Mouse (Mus musculus) forebrain, embryonic 15.5 days (tissue): ENCODE measurements around the gene Nhlrc3. TPM values are rescaled to one million over a fixed set of nuclear protein-coding genes. Genes with fewer than 3 reads are reported as not detected.

Experiments
- ATAC-seq: fragments of 200-750 bp; cut with Nextera tagmentation; replicated peaks from 2 replicates; pipeline ENCODE4 v1.8.0; 2017; ENCODE audit warnings: mild to moderate bottlenecking, moderate TSS enrichment, moderate library complexity
- H3K27ac ChIP-seq: fragments of 300-500 bp; sonication (generic); replicated peaks from 2 replicates; pipeline ENCODE4 v1.5.1; 2015; ENCODE audit warnings: mild to moderate bottlenecking, inconsistent platforms
- H3K27me3 ChIP-seq: fragments of 300-500 bp; sonication (generic); 2 replicates; pipeline ENCODE4 v1.6.1; 2015; ENCODE audit warnings: inconsistent platforms
- H3K36me3 ChIP-seq: fragments of 300-500 bp; sonication (generic); 2 replicates; pipeline ENCODE4 v1.6.1; 2015; ENCODE audit warnings: mild to moderate bottlenecking, inconsistent platforms
- H3K4me1 ChIP-seq: fragments of 300-500 bp; sonication (generic); 2 replicates; pipeline ENCODE4 v1.6.1; 2015; ENCODE audit warnings: inconsistent platforms
- H3K4me2 ChIP-seq: fragments of 300-500 bp; sonication (generic); replicated peaks from 2 replicates; pipeline ENCODE4 v1.6.1; 2015; ENCODE audit warnings: mild to moderate bottlenecking, inconsistent platforms
- H3K4me3 ChIP-seq: fragments of 300-500 bp; sonication (generic); 2 replicates; pipeline ENCODE4 v1.5.1; 2015; ENCODE audit warnings: mild to moderate bottlenecking, inconsistent platforms
- H3K9ac ChIP-seq: fragments of 300-500 bp; sonication (generic); replicated peaks from 2 replicates; pipeline ENCODE4 v1.6.1; 2015; ENCODE audit warnings: mild to moderate bottlenecking, inconsistent platforms
- H3K9me3 ChIP-seq: fragments of 300-500 bp; sonication (generic); 2 replicates; pipeline ENCODE4 v1.6.1; 2016; ENCODE audit warnings: inconsistent platforms
- WGBS: fragments of 180-500 bp; shearing (Covaris S2); methylation state at CpG from one replicate; pipeline ENCODE4 v1.1.7; 2015; ENCODE audit warnings: mixed read lengths; 5-methylcytosine and 5-hydroxymethylcytosine counted together
- polyA plus RNA-seq: library from polyadenylated mRNA; unstranded; fragments of >200 nt; fragmentation: Nextera tagmentation; extraction: Ambion mirVana; gene quantifications from 2 replicates; pipeline ENCODE4 v1.2.1, GENCODE M21; 2015

Gene Nhlrc3
- polyA plus RNA-seq, 1 experiment from 2014 or later: 9.7 TPM

DNA sequence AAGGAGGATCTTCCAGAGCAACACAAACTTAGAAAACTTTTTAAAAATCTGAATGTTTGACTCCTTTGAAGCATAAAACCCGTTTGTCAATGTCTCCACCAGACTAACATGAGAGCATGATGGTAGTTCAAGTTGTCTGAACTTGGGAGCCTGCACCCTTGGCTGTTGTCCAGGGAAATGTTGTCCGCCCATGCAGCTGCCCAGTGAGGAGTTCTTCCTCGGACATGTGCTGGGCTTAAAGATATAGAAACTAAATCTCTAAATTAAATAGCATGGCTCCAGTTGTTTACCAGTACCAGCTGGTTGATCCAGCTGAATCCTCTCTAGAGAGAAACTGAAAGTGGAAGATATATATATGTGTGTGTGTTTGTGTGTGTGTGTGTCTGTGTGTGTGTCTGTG is 49.2 kb downstream of the Nhlrc3 start:
- Histone ChIP-seq H3K9me3 (no peaks in the 10 kb centered on the region), H3K4me2 (no peak overlapping the region), H3K4me1 (peaks cover 10% of the 10 kb centered on the region), H3K4me3 (no peak overlapping the region), H3K9ac (no peak overlapping the region), H3K27me3 (no peaks in the 10 kb centered on the region), H3K27ac (no peak overlapping the region), H3K36me3 (no peaks in the 10 kb centered on the region)
- 62% methylated on average over 3 of the region's 3 CpGs for WGBS
- no peak for ATAC-seq

DNA sequence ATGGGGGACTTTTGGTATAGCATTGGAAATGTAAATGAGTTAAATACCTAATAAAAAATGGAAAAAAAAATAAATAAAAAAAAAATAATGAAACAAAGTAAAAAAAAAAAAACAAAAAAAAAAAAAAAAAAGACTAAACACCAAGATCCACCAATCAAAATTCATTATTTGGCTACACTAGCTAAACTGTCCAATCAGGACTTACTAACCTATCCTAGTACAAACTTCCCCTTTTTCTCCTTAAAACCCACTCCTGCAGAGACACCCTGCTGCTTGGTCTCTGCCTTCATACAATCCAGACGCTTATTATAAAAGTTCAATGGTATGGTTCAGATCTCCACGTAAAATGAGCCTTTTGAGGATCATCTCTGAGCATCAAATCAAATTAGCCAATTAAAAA is 49.7 kb downstream of the Nhlrc3 start:
- Histone ChIP-seq H3K27me3 (no peaks in the 10 kb centered on the region), H3K4me2 (no peak overlapping the region), H3K4me1 (peaks cover 10% of the 10 kb centered on the region), H3K9me3 (no peaks in the 10 kb centered on the region), H3K36me3 (no peaks in the 10 kb centered on the region), H3K27ac (no peak overlapping the region), H3K4me3 (no peak overlapping the region), H3K9ac (no peak overlapping the region)
- 19% methylated on average over 2 of the region's 2 CpGs for WGBS
- ATAC-seq: no peak

DNA sequence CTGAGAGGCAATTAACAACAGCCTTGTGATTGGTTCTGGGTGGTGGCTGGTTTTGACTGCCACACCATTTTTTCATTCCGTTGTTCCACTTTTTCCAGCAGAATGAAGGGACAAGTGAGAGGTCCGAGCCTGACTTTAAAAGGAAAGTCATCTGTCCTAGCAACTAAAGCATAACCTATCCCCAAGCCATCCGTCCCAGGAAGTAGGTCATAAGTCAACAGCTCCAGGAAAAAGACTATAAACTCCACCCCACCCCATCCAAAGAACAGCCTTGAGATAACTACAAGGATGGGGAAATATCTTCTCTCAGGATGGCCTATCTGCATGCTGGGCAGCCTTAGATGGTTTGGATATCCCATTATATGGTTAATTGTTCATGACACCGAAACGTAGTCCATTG is 50.9 kb downstream of the Nhlrc3 start:
- Histone ChIP-seq H3K4me1 (peaks cover 10% of the 10 kb centered on the region), H3K27me3 (no peaks in the 10 kb centered on the region), H3K9me3 (no peaks in the 10 kb centered on the region), H3K9ac (no peak overlapping the region), H3K36me3 (no peaks in the 10 kb centered on the region), H3K4me2 (no peak overlapping the region), H3K4me3 (no peak overlapping the region), H3K27ac (no peak overlapping the region)
- no peak for ATAC-seq
- WGBS: 92% methylated on average over 5 of the region's 5 CpGs

DNA sequence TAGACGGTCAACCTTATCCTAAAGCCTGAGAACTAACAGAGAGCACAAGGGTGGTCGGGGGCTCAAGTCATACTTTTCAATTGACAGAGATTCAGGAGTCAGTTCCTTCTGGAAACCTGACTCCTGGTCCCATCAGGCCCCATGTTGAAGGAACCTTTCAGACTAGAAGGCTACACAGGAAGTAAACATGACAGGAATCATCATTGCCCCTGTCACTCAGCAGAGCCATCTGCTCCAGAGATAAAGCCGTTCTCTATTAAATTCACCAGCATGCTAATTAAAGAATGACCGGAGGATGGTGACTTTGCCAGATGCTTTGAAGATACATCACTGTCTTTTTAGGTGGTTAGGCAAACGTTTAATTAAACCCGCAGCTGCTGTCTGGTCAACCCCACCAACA is 53.1 kb downstream of the Nhlrc3 start:
- no peaks in the 10 kb centered on the region for H3K36me3 ChIP-seq
- H3K4me2 ChIP-seq: no peak overlapping the region
- no peak overlapping the region for H3K4me3 ChIP-seq
- H3K9me3 ChIP-seq: no peaks in the 10 kb centered on the region
- H3K9ac ChIP-seq: no peak overlapping the region
- H3K4me1 ChIP-seq: no peaks in the 10 kb centered on the region
- H3K27me3 ChIP-seq: no peaks in the 10 kb centered on the region
- H3K27ac ChIP-seq: no peak overlapping the region
- WGBS: 68% methylated on average over 6 of the region's 6 CpGs
- no peak for ATAC-seq

DNA sequence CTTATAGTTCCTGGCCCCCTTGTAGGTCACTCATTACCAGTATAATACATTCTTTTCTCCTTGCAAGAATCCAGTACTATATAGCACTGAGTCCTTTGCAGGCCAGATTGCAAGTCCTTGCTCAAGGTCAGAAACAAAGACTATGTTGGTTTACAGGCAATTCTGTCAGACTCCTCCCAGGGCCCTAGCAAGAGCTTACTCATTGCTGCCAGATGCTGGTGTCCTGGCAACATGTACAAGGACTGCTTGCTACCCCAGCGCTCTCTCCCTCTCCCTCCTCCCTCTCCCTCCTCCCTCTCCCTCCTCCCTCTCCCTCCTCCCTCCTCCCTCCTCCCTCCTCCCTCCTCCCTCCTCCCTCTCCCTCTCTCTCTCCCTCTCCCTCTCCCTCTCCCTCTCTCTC is 56.0 kb downstream of the Nhlrc3 start:
- no peaks in the 10 kb centered on the region for H3K9me3 ChIP-seq
- H3K27ac ChIP-seq: no peak overlapping the region
- H3K27me3 ChIP-seq: no peaks in the 10 kb centered on the region
- H3K4me1 ChIP-seq: no peaks in the 10 kb centered on the region
- WGBS: 53% methylated on average over 1 of the region's 1 CpGs
- no peak overlapping the region for H3K4me3 ChIP-seq
- H3K9ac ChIP-seq: no peak overlapping the region
- ATAC-seq: no peak
- no peak overlapping the region for H3K4me2 ChIP-seq
- no peaks in the 10 kb centered on the region for H3K36me3 ChIP-seq

Other genes starting within 250 kb of the Nhlrc3 start
- gene Proser1, start 334 bp upstream of the Nhlrc3 start, polyA plus RNA-seq: 29.4 and 31.6 TPM in 2 replicates
- gene Stoml3, start 25.3 kb upstream of the Nhlrc3 start, polyA plus RNA-seq: not detected in 2 replicates
- gene Frem2, start 194.0 kb upstream of the Nhlrc3 start, polyA plus RNA-seq: 1.1 TPM in 2 replicates